Mouse (Mus musculus) gastrocnemius, postnatal 36 days (tissue): ENCODE results near the gene Zfp39. TPM values are rescaled to one million over a fixed set of nuclear protein-coding genes. Genes with fewer than 3 reads are reported as not detected.

ENCODE experiments used
- DNase-seq, 2 experiments: peaks; one replicate each; pipeline ENCODE4 v3.0.0; 2022
- intact Hi-C: fragments of 180-260 bp; cut with DNase I; formaldehyde crosslinking; loops from one replicate; pipeline ENCODE4 v1.15.1; 2025
- long read RNA-seq, 2 experiments: library from polyadenylated mRNA; stranded (forward); transcript quantifications; one replicate each; pipeline ENCODE4 v2.0.0; 2021
- total RNA-seq, 2 experiments: library from RNA; stranded (reverse); gene quantifications; 2 replicates each; pipeline ENCODE4 v1.2.3; 2021

The Zfp39 gene
- total RNA-seq: 1 to 10 TPM; 2.0 to 3.2 TPM
- long read RNA-seq, experiment 1: 0 reads
- long read RNA-seq, experiment 2, partial matches to known transcripts: 0 of 2 reads
- long read RNA-seq, experiment 2, other reads (novel, unspliced or antisense): 0 of 2 reads

GRCm38 (mm10) chr11:58903511-58904409 lies at the start of gene Zfp39:
Gene Zfp39, minus strand, starts transcription at chr11:58904225.
- intact Hi-C loops: no loop called here
- peak; percentile 95 to 99 for DNase-seq

DNA sequence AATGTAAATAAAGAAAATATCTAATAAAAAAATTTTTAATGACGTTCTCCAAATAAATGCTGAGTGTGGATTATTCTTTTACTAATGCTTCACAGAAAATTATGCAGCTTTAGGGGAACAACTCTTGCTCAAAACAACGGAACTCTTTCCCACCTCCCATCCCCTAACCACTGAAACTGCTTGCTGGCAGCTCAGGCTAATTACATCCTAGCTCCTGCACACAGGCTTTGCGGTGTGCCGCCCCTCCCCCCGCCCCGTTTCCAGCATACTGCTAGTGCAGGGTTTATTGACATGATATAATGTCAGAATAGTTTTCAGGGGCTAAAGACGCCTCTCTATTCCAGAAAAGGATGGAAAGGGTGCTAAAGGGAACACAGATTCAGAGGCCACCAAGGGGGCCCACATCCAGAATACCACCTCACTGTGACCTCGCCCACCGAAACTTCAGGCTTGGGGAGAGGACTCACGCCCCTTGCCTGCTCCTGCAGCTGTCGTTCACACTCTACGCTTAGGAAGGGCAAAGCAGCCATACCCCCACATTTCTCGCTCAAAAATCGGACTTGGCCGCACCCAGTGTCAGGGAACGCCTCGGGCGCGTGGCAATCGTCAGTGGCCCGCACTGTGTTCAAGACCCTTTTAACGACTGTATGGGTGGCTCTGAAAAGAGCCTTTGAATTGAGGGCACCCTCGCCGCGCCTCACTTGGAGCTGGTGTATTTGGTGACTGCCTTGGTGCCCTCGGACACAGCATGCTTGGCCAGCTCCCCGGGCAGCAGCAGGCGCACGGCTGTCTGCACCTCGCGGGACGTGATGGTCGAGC lies 49.5 kb upstream of the Zfp39 start:
- intact Hi-C loops: no loop called here

GRCm38 (mm10) chr11:58951210-58951609 lies 47.2 kb upstream of the Zfp39 start:
- DNase-seq: no peak
- intact Hi-C loops: no loop called here

More for the DNA sequence above, 49.5 kb upstream of the Zfp39 start:
- DNase-seq: no peak

- DNase-seq: no peak
- intact Hi-C loops: no loop called here
Measured at GRCm38 (mm10) chr11:58949480-58950431, 45.7 kb upstream of the Zfp39 start.

- intact Hi-C loops: no loop called here
- DNase-seq: no peak
Measured at GRCm38 (mm10) chr11:58948542-58949479, 44.8 kb upstream of the Zfp39 start, which contains the start of gene Hist3h2ba. Gene Hist3h2ba, plus strand, starts transcription at chr11:58948920.

DNA sequence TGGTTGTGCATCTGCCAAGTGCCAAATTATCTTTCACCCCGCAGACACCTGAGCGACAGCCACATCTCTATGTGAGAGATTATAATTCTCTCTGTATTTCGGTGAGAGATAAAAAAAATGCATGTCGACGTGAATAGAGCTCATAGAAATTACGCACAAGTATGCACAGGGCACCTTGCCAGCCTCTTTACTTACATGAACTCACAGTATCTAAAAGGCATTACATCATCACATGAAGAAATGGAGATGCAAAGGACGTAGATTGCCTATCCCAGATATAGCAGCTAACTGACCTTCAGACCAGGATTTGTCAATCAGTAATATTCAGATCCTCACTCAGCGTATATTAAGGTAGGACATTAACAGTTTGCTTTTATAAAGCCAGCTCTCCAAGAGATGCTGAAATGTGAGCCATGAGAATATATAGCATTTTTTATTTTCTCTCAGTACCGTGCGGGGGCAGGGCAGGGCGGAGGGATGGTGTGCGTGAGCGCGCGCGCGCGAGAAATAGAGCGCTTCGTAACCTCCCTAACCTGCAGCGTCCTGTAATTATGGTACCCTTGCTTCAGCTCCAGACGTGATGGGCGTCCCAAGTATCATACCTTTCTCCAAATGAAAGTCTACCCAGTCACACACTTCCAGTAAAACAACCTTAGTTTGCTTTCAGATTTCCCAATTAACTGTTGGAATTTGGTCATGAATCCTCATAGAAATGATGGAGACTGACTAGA lies 43.9 kb upstream of the Zfp39 start:
- intact Hi-C loops: no loop called here
- no peak for DNase-seq

- intact Hi-C loops: no loop called here
- DNase-seq: no peak
Measured at GRCm38 (mm10) chr11:58947306-58947705, 43.3 kb upstream of the Zfp39 start.

- DNase-seq: no peak
- intact Hi-C loops: no loop called here
Measured at GRCm38 (mm10) chr11:58944136-58944535, 40.1 kb upstream of the Zfp39 start.

DNA sequence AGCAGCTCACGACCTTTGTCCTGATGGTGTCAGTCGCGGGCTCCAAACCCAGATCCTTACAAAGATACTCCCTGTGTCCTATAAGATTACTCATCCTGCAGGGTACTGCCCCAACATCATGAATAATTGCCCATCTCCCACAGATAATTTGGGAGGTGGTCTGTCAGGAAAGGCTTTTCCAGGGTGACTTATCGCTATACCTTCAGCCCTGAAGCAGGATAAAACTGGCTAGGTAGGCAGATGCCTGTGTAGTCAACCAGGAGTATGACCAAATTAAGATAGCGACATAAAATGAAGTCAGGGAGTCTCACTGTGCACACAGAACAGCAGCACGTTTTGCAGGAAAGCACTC lies 35.0 kb upstream of the Zfp39 start:
- no peak for DNase-seq
- intact Hi-C loops: no loop called here

- DNase-seq: peak; percentile 87 to 90
- intact Hi-C loops: no loop called here
Measured at GRCm38 (mm10) chr11:58938322-58939087, 34.5 kb upstream of the Zfp39 start, which contains the start of gene Rnf187. Gene Rnf187, minus strand, starts transcription at chr11:58938916.

DNA sequence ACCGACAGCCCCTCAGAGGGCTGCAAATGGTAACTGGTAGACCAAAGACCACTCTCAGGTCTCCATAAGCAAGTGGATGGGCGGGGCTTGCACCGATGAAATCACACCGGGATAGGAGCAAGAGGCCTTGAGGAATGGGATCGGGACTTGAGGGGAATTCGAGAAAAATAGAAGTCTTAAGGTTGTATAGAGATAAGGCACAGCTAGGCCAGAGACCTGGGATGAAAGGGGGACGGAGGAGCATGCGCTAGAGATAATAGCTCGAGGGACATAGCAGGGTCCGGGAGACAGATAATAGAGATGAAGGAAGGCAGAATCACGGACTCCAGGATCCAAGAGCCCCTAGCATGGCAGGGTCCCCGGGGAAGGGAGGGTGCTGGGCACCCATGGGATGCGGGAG lies 33.9 kb upstream of the Zfp39 start:
- no peak for DNase-seq
- intact Hi-C loops: no loop called here

DNA sequence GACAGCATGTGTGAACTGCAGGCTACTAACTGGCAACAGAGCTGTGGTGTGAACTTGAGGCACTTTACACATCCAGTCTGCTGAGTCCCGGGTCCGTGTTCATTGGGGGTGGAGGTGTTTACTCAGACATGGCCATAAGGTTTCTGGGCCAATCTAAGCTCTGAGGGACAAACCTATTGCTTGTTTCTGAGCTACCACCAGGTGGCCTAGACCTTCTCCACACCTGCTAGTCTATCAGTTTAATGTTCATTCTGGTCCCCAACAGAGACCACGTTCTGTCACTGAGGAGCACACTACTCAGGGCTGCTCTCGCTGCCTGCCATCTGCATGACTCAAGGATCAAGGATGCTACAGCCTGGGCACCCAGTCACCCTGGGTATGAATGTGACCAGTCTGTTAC lies 27.6 kb upstream of the Zfp39 start:
- DNase-seq: no peak
- intact Hi-C loops: no loop called here

GRCm38 (mm10) chr11:58930254-58930653 lies 26.2 kb upstream of the Zfp39 start:
- no peak for DNase-seq
- intact Hi-C loops: no loop called here

GRCm38 (mm10) chr11:58929641-58930040 lies 25.6 kb upstream of the Zfp39 start:
- intact Hi-C loops: no loop called here
- no peak for DNase-seq

- intact Hi-C loops: no loop called here
- no peak for DNase-seq
Measured at GRCm38 (mm10) chr11:58929055-58929454, 25.0 kb upstream of the Zfp39 start.

DNA sequence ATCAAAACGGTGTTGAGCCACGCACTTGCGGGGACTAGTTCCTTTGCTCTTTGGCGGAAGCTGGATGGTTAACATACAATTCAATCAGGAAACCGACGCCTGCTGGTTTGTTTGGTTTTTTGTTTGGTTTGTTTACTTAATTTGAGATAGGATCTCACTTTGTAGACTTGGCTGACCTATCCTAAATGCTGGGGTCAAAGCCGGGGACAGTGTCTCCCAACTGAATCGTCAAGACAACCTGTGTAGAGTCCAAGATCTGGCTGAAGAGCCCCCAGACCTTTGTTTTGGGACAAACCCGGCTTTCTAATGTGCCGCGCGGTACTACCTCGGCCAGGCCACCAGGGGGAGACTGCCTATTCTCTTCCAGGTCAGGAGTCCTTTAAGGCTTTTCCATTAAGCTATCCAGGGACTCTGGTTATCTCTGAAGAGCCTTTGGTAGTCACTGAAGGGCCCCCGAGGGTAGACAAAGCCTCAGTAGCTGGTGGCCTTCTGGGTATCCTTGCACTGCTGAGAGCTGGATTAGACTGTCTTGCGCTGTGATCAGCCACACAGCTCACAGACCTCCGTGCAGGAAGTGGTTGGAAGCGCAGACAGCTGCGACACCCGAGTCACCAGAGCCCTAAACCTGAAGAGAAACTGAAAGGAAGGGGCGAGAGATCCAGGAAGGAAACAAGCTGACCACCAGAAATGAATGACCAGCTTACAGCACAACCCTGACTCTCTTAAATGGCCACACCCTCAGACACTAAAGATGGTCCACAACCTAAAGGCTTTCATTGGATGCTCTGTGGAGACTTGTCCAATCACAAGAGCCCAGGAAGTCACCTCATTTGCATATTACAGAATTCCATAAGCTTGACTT lies 24.0 kb upstream of the Zfp39 start:
- DNase-seq: peak; percentile 30 to 34
- intact Hi-C loops: no loop called here

DNA sequence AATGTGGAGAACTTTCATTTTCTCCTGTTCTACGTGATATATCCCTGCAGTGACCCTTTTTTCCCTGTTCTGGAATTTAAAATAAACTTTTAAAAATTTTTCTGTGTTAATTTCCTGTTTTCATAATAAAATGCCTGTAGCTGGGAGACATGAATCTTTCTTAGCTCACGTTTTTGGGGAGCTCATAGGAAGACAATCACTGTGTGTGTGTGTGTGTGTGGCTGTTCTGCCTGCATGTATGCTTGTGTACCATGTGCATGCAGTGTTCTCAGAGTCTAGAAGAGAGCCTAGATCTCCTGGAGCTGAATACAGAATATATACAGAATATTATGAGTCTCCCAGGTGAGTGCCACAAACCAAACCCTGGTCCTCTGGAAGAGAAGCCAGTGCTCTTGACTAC lies 23.0 kb upstream of the Zfp39 start:
- intact Hi-C loops: no loop called here
- no peak for DNase-seq
